Mouse (Mus musculus): ENCODE measurements around the gene Them5. TPM values are rescaled to one million over a fixed set of nuclear protein-coding genes. Genes with fewer than 3 reads are reported as not detected.

The Them5 gene
- polyA plus RNA-seq (2012; rRNA removed): not detected in 2 replicates

GRCm38 (mm10) chr3:94341959-94342422 lies at the start of gene Them5:
TSS of gene Them5 (plus strand) at chr3:94342099.

GRCm38 (mm10) chr3:94309633-94310363 lies 32.1 kb upstream of the Them5 start, which contains the start of gene Them4:
TSS of gene Them4 (plus strand) at chr3:94310089.

GRCm38 (mm10) chr3:94362138-94362537 lies 20.2 kb downstream of the Them5 start, which contains the start of gene C2cd4d:
TSS of gene C2cd4d (plus strand) at chr3:94362438.

GRCm38 (mm10) chr3:94372641-94373040 lies 30.7 kb downstream of the Them5 start, which contains the start of gene Rorc:
TSS of gene Rorc (plus strand) at chr3:94372794.

Other genes starting within 250 kb of the Them5 start
- not detected in 2 replicates for gene Gm10696, start 163.9 kb upstream of the Them5 start, polyA plus RNA-seq (2012; rRNA removed)
- gene Gm5286, start 145.4 kb upstream of the Them5 start, polyA plus RNA-seq (2012; rRNA removed): not detected in 2 replicates
- not detected in 2 replicates for gene Gm4778, start 78.1 kb upstream of the Them5 start, polyA plus RNA-seq (2012; rRNA removed)
- gene Them4, start 32.0 kb upstream of the Them5 start, polyA plus RNA-seq (2012; rRNA removed): 1.2 and 1.3 TPM in 2 replicates
- gene C2cd4d, start 20.3 kb downstream of the Them5 start, polyA plus RNA-seq (2012; rRNA removed): 0.02 and 0.03 TPM in 2 replicates
- 0.57 and 0.76 TPM in 2 replicates for gene Rorc, start 30.7 kb downstream of the Them5 start, polyA plus RNA-seq (2012; rRNA removed)
- gene Lingo4, start 56.4 kb downstream of the Them5 start, polyA plus RNA-seq (2012; rRNA removed): 0.01 TPM in 2 replicates
- 2.4 and 3.3 TPM in 2 replicates for gene Tdrkh, start 71.2 kb downstream of the Them5 start, polyA plus RNA-seq (2012; rRNA removed)
- 35.3 and 41.5 TPM in 2 replicates for gene Mrpl9, start 101.2 kb downstream of the Them5 start, polyA plus RNA-seq (2012; rRNA removed)
- gene Oaz3, start 101.8 kb downstream of the Them5 start, polyA plus RNA-seq (2012; rRNA removed): 0.03 TPM in 1 of 2 replicates, not detected in the other
- 0.02 and 0.15 TPM in 2 replicates for gene Celf3, start 136.2 kb downstream of the Them5 start, polyA plus RNA-seq (2012; rRNA removed)
- gene Riiad1, start 138.2 kb downstream of the Them5 start, polyA plus RNA-seq (2012; rRNA removed): 0.12 TPM in 2 replicates
- gene Snx27, start 240.6 kb downstream of the Them5 start, polyA plus RNA-seq (2012; rRNA removed): 6.1 and 6.7 TPM in 2 replicates

Measured in liver, embryonic 14 days (tissue).